Mouse (Mus musculus) midbrain, embryonic 11.5 days (tissue): ENCODE measurements around the gene Muc15. TPM values are rescaled to one million over a fixed set of nuclear protein-coding genes. Genes with fewer than 3 reads are reported as not detected.

Experiments
- ATAC-seq: fragments of 200-750 bp; cut with Nextera tagmentation; 2 replicates; pipeline ENCODE4 v1.8.0; 2017; ENCODE audit warnings: moderate TSS enrichment, moderate library complexity; ENCODE audit not compliant: low FRiP score
- DNase-seq: peaks from one replicate; pipeline ENCODE4 v3.0.0; 2015; ENCODE audit warnings: low spot score; ENCODE audit errors: missing footprints
- H3K27ac ChIP-seq: fragments of 300-500 bp; sonication (generic); 2 replicates; pipeline ENCODE4 v1.5.1; 2014; ENCODE audit warnings: low read depth, low read length
- H3K27me3 ChIP-seq: fragments of 300-500 bp; sonication (generic); 2 replicates; pipeline ENCODE4 v1.6.1; 2014; ENCODE audit warnings: mild to moderate bottlenecking, low read length, moderate library complexity, mixed read lengths; ENCODE audit not compliant: control insufficient read depth, insufficient read depth
- H3K36me3 ChIP-seq: fragments of 300-500 bp; sonication (generic); 2 replicates; pipeline ENCODE4 v1.6.1; 2014; ENCODE audit warnings: mild to moderate bottlenecking, low read length, moderate library complexity, mixed read lengths; ENCODE audit not compliant: control insufficient read depth, insufficient read depth
- H3K4me1 ChIP-seq: fragments of 300-500 bp; sonication (generic); 2 replicates; pipeline ENCODE4 v1.6.1; 2014; ENCODE audit warnings: low read length; ENCODE audit not compliant: control insufficient read depth, insufficient read depth
- H3K4me2 ChIP-seq: fragments of 300-500 bp; sonication (generic); 2 replicates; pipeline ENCODE4 v1.6.1; 2014; ENCODE audit warnings: mild to moderate bottlenecking, moderate library complexity
- H3K4me3 ChIP-seq: fragments of 300-500 bp; sonication (generic); 2 replicates; pipeline ENCODE4 v1.5.1; 2014; ENCODE audit warnings: low read depth, low read length
- H3K9ac ChIP-seq: fragments of 300-500 bp; sonication (generic); 2 replicates; pipeline ENCODE4 v1.6.1; 2014; ENCODE audit warnings: low read length
- H3K9me3 ChIP-seq: fragments of 300-500 bp; sonication (generic); 2 replicates; pipeline ENCODE4 v1.6.1; 2016; ENCODE audit warnings: low read length; ENCODE audit not compliant: control insufficient read depth
- WGBS: fragments of 180-500 bp; shearing (Covaris S2); extraction: QIAGEN DNeasy Blood & Tissue Kit; methylation state at CpG from one replicate; pipeline ENCODE4 v1.1.7; 2014; 5-methylcytosine and 5-hydroxymethylcytosine counted together
- polyA plus RNA-seq: library from polyadenylated mRNA; unstranded; fragments of >200 nt; fragmentation: Nextera tagmentation; extraction: Ambion mirVana; gene quantifications from 2 replicates; pipeline ENCODE4 v1.2.1, GENCODE M21; 2014

Gene Muc15
- polyA plus RNA-seq: 0.04 TPM in 1 of 2 replicates, not detected in the other

- 52% methylated on average over 3 of the region's 3 CpGs for WGBS
- Histone ChIP-seq H3K4me3 (no peak within 1 kb of the TSS), H3K9ac (no peak within 1 kb of the TSS), H3K4me2 (no peak within 1 kb of the TSS), H3K27me3 (no peaks in the 10 kb centered on the region), H3K9me3 (no peaks in the 10 kb centered on the region), H3K36me3 (no peaks in the 10 kb centered on the region), H3K4me1 (no peaks in the 10 kb centered on the region), H3K27ac (no peak within 1 kb of the TSS)
- ATAC-seq: no peak
- DNase-seq: no peak
Observed at GRCm38 (mm10) chr2:110721290-110721753, at the start of gene Muc15. Muc15 (plus strand) TSS chr2:110721340.

DNA sequence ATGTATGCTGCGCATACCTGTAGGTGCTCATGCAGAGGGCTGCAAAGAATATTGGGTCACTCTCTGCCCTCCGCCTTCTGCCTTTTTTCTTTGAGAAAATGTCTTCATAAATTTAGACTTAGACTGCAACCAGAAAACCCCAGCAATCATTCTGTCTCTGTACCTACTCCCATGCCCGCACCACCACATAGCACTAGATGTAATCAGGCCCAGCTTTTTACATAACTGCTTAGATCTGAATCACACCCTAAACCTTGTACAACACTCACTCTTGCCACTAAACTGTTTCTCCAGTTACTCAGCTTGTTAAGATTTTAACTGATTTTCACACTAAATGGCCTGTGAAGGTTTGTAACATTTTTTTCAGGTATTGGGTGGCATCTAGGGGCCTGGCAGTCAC, 11.7 kb upstream of the Muc15 start:
- H3K27me3 ChIP-seq: no peaks in the 10 kb centered on the region
- no peak overlapping the region for H3K4me3 ChIP-seq
- no peak for DNase-seq
- no peak overlapping the region for H3K9ac ChIP-seq
- no peaks in the 10 kb centered on the region for H3K36me3 ChIP-seq
- no peak overlapping the region for H3K4me2 ChIP-seq
- H3K27ac ChIP-seq: no peak overlapping the region
- no peaks in the 10 kb centered on the region for H3K9me3 ChIP-seq
- no peak for ATAC-seq
- 98% methylated on average over 3 of the region's 3 CpGs for WGBS
- H3K4me1 ChIP-seq: no peaks in the 10 kb centered on the region

- H3K4me3 ChIP-seq: no peak overlapping the region
- no peaks in the 10 kb centered on the region for H3K36me3 ChIP-seq
- no peak overlapping the region for H3K9ac ChIP-seq
- DNase-seq (no peak), ATAC-seq (no peak)
- H3K27me3 ChIP-seq: no peaks in the 10 kb centered on the region
- no peak overlapping the region for H3K4me2 ChIP-seq
- no peak overlapping the region for H3K27ac ChIP-seq
- 84% methylated on average over 10 of the region's 10 CpGs for WGBS
- no peaks in the 10 kb centered on the region for H3K9me3 ChIP-seq
- H3K4me1 ChIP-seq: no peaks in the 10 kb centered on the region
Observed at GRCm38 (mm10) chr2:110710055-110710720, 11.0 kb upstream of the Muc15 start.

GRCm38 (mm10) chr2:110719051-110719450, 2.1 kb upstream of the Muc15 start:
- DNase-seq: no peak
- Histone ChIP-seq H3K27me3 (no peaks in the 10 kb centered on the region), H3K9me3 (no peaks in the 10 kb centered on the region), H3K4me2 (no peak overlapping the region), H3K9ac (no peak overlapping the region), H3K4me1 (no peaks in the 10 kb centered on the region), H3K27ac (no peak overlapping the region), H3K4me3 (no peak overlapping the region), H3K36me3 (no peaks in the 10 kb centered on the region)
- no peak for ATAC-seq

DNA sequence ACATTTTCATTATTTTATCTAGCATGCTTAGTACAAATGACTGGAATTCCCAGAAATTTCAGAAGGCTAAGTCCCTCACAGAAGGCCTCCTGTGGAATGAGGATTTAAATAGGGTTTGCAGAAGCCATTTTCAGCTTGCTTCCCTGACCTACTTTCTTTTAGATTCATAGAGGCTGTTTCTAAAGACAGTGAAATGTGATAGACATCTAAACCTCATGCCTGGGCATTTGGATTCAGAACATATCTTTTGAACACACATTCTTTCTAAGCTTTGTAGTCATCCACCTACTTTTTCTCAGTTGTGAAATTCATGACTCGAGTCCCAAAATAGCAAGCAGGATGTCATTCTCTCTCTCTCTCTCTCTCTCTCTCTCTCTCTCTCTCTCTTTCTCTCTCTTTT, 1.1 kb downstream of the Muc15 start:
- Histone ChIP-seq H3K4me3 (no peak overlapping the region), H3K36me3 (no peaks in the 10 kb centered on the region), H3K27ac (no peak overlapping the region), H3K9ac (no peak overlapping the region), H3K27me3 (no peaks in the 10 kb centered on the region), H3K9me3 (no peaks in the 10 kb centered on the region), H3K4me2 (no peak overlapping the region), H3K4me1 (no peaks in the 10 kb centered on the region)
- WGBS: 83% methylated on average over 1 of the region's 1 CpGs
- ATAC-seq (no peak), DNase-seq (no peak)

- Histone ChIP-seq H3K27me3 (no peaks in the 10 kb centered on the region), H3K4me1 (no peaks in the 10 kb centered on the region), H3K4me3 (no peak overlapping the region), H3K9ac (no peak overlapping the region), H3K27ac (no peak overlapping the region), H3K9me3 (no peaks in the 10 kb centered on the region), H3K36me3 (no peaks in the 10 kb centered on the region), H3K4me2 (no peak overlapping the region)
- ATAC-seq (no peak), DNase-seq (no peak)
Observed at GRCm38 (mm10) chr2:110726106-110726505, 5.0 kb downstream of the Muc15 start.

DNA sequence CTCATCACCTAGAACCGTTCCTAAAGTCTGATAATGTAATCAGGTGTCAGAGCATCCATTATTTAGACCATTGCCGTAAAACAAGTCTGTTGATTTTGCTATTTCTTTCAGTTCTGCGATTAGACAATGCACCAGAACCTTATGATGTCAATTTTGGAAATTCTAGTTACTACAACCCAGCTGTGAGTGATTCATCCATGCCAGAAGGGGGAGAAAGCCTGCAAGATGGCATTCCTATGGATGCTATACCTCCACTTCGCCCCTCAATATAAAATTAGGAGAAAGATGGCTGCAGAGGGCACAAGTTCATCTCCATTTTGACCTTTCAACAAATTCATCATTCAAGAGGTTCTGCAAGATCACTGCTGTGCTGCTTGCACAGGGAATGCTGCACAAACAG, 16.1 kb downstream of the Muc15 start:
- no peak for ATAC-seq
- Histone ChIP-seq H3K36me3 (no peaks in the 10 kb centered on the region), H3K4me1 (no peaks in the 10 kb centered on the region), H3K4me2 (no peak overlapping the region), H3K9me3 (no peaks in the 10 kb centered on the region), H3K27ac (no peak overlapping the region), H3K27me3 (no peaks in the 10 kb centered on the region), H3K9ac (no peak overlapping the region), H3K4me3 (no peak overlapping the region)
- WGBS: 84% methylated on average over 4 of the region's 4 CpGs
- no peak for DNase-seq

- no peak for ATAC-seq
- 80% methylated on average over 2 of the region's 2 CpGs for whole genome bisulfite sequencing
Observed at GRCm38 (mm10) chr2:110737981-110738380, 16.8 kb downstream of the Muc15 start.

DNA sequence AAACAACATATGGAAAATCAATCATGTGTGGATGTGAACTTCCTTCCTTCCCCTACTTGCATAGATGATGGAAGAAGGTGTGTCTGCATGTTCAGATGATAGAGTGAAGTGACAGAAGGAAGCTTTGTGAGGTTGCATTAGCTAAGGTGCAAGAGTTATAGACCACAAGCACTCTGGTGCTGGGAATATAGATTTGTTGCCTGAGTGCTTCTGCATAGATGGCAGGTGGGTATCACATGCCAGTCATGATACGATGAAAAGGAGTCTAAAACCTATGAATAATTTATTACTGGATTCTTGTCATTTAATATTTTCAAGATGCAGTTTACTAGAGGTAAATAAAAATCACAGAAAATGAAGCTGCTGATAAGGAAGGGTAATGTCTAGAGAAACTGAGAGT, 18.6 kb downstream of the Muc15 start:
- WGBS: 67% methylated on average over 1 of the region's 1 CpGs
- no peak for ATAC-seq
- no peaks in the 10 kb centered on the region for H3K27me3 ChIP-seq
- no peak overlapping the region for H3K9ac ChIP-seq
- DNase-seq: no peak
- no peaks in the 10 kb centered on the region for H3K36me3 ChIP-seq
- H3K27ac ChIP-seq: no peak overlapping the region
- H3K4me3 ChIP-seq: no peak overlapping the region
- no peaks in the 10 kb centered on the region for H3K9me3 ChIP-seq
- H3K4me1 ChIP-seq: no peaks in the 10 kb centered on the region
- no peak overlapping the region for H3K4me2 ChIP-seq

More at GRCm38 (mm10) chr2:110737981-110738380, 16.8 kb downstream of the Muc15 start:
- H3K27me3 ChIP-seq: no peaks in the 10 kb centered on the region
- H3K4me1 ChIP-seq: no peaks in the 10 kb centered on the region
- DNase-seq: no peak
- no peak overlapping the region for H3K27ac ChIP-seq
- H3K4me3 ChIP-seq: no peak overlapping the region
- no peak overlapping the region for H3K9ac ChIP-seq
- no peaks in the 10 kb centered on the region for H3K36me3 ChIP-seq
- no peak overlapping the region for H3K4me2 ChIP-seq
- H3K9me3 ChIP-seq: no peaks in the 10 kb centered on the region
